Mouse (Mus musculus) midbrain, embryonic 11.5 days (tissue): ENCODE measurements at regions not wholly inside any gene's neighbourhood (a gene's known extent, or its start where the extent isn't known, plus 50 kb on each side); places are given as distances from the start of the nearest gene placed in this dataset.
A peak's percentile ranks its signal among the peaks of the same experiment; 100 is the strongest.
"Not testable (repeated sequence)": the region's sequence is repeated elsewhere in the genome, so short reads cannot be mapped to it uniquely, and the experiment has no call there.

Experiments
- ATAC-seq: fragments of 200-750 bp; cut with Nextera tagmentation; 2 replicates; pipeline ENCODE4 v1.8.0; 2017; ENCODE audit warnings: moderate TSS enrichment, moderate library complexity; ENCODE audit not compliant: low FRiP score
- DNase-seq: peaks from one replicate; pipeline ENCODE4 v3.0.0; 2015; ENCODE audit warnings: low spot score; ENCODE audit errors: missing footprints
- H3K27ac ChIP-seq: fragments of 300-500 bp; sonication (generic); 2 replicates; pipeline ENCODE4 v1.5.1; 2014; ENCODE audit warnings: low read depth, low read length
- H3K27me3 ChIP-seq: fragments of 300-500 bp; sonication (generic); 2 replicates; pipeline ENCODE4 v1.6.1; 2014; ENCODE audit warnings: mild to moderate bottlenecking, low read length, moderate library complexity, mixed read lengths; ENCODE audit not compliant: control insufficient read depth, insufficient read depth
- H3K36me3 ChIP-seq: fragments of 300-500 bp; sonication (generic); 2 replicates; pipeline ENCODE4 v1.6.1; 2014; ENCODE audit warnings: mild to moderate bottlenecking, low read length, moderate library complexity, mixed read lengths; ENCODE audit not compliant: control insufficient read depth, insufficient read depth
- H3K4me1 ChIP-seq: fragments of 300-500 bp; sonication (generic); 2 replicates; pipeline ENCODE4 v1.6.1; 2014; ENCODE audit warnings: low read length; ENCODE audit not compliant: control insufficient read depth, insufficient read depth
- H3K4me2 ChIP-seq: fragments of 300-500 bp; sonication (generic); 2 replicates; pipeline ENCODE4 v1.6.1; 2014; ENCODE audit warnings: mild to moderate bottlenecking, moderate library complexity
- H3K4me3 ChIP-seq: fragments of 300-500 bp; sonication (generic); 2 replicates; pipeline ENCODE4 v1.5.1; 2014; ENCODE audit warnings: low read depth, low read length
- H3K9ac ChIP-seq: fragments of 300-500 bp; sonication (generic); 2 replicates; pipeline ENCODE4 v1.6.1; 2014; ENCODE audit warnings: low read length
- H3K9me3 ChIP-seq: fragments of 300-500 bp; sonication (generic); 2 replicates; pipeline ENCODE4 v1.6.1; 2016; ENCODE audit warnings: low read length; ENCODE audit not compliant: control insufficient read depth
- WGBS: fragments of 180-500 bp; shearing (Covaris S2); extraction: QIAGEN DNeasy Blood & Tissue Kit; methylation state at CpG from one replicate; pipeline ENCODE4 v1.1.7; 2014; 5-methylcytosine and 5-hydroxymethylcytosine counted together

DNA sequence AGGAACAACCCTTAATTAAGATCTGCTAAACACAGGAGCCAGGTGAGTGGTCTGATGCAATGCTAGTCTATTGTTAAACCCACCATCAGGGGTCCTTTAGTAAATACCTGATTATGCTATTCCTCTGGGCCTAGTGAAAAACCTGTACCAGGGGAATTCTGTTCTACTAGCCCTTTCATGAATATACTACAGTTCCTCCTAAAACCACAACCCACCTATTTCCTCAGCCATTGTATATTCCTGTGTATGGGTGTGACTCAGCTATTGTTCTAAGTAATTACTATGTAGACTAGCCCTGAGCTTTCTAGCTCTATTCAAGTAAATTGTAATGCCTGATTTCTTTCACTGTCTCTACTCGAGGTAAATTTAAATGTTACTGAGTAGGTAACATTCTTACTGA lies 57.0 kb upstream of the Egfem1 start:
- not testable (repeated sequence) for H3K4me1 ChIP-seq, H3K4me3 ChIP-seq, H3K27ac ChIP-seq, H3K27me3 ChIP-seq, ATAC-seq, DNase-seq, H3K9ac ChIP-seq, H3K36me3 ChIP-seq, H3K4me2 ChIP-seq, H3K9me3 ChIP-seq
- 55% methylated on average over 1 of the region's 1 CpGs for WGBS

DNA sequence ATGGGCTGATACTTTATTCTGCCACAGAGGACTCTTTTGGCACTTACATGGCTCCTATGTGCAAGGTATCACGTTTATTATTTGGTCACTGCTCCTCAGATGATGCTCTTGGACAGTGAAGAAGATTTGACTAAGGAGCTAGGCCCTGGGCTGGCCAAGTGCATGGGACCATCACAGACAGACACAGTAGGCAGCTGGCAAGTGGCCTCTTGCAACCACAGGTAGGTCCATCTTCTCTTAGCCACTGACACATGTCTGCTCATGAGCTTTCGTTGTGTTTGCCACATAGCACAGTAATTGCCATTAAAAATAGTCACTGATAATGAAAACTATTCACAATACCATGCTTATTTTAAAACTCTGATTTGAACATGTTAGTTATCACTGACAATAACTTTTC lies 54.1 kb upstream of the Egfem1 start:
- ATAC-seq (no peak), DNase-seq (peak; percentile 60)
- Histone ChIP-seq H3K9me3 (no peaks in the 10 kb centered on the region), H3K27ac (no peak overlapping the region), H3K4me1 (no peaks in the 10 kb centered on the region), H3K9ac (no peak overlapping the region), H3K36me3 (no peaks in the 10 kb centered on the region), H3K4me2 (no peak overlapping the region), H3K27me3 (no peaks in the 10 kb centered on the region), H3K4me3 (no peak overlapping the region)
- WGBS, result 89% methylated on average over 2 of the region's 2 CpGs

DNA sequence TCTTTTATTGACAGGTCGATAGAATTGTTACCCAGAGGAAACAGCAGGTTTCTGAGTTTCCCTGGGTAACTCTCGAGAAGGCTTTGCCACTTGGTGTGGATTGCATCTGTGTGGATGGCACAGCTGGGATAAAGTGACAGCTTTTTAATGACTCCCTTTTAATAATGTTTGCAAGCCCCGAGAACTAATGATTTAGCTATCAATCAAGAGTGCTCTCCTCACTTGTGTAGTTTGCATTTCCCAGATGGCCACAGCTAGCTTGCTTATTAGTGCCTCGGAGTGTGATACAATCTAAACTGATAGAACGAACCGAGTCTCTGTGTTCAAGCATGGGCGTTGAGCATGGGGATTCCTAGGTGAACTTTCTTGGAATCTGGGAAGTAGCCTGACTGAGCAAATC lies 51.0 kb upstream of the Egfem1 start:
- Histone ChIP-seq H3K9ac (no peak overlapping the region), H3K36me3 (no peaks in the 10 kb centered on the region), H3K9me3 (no peaks in the 10 kb centered on the region), H3K4me2 (no peak overlapping the region), H3K27me3 (no peaks in the 10 kb centered on the region), H3K27ac (no peak overlapping the region), H3K4me3 (no peak overlapping the region), H3K4me1 (no peaks in the 10 kb centered on the region)
- DNase-seq (peak; percentile 81), ATAC-seq (peak; percentile 64; the same call in 1 of the 2 replicates)
- WGBS, result 70% methylated on average over 7 of the region's 7 CpGs

DNA sequence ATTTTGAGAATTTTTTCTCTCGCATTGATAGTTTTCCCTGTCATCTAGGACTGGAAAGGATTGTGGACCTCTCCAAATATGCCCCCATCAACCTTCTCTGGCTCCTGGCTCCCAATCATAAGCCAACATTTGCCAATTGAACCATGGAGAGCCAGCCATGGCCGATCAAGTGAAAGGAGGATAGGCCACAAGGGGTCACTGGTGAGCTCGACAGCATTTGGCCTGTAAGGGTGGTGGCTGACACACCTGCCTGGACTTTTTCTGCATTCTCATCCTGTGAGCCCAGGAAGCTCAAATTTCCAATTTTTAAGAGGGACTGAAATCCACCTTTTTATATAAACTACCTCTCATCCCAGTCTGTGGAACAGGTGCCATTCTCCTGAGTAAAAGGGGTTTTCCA lies 50.0 kb upstream of the Egfem1 start:
- ATAC-seq (no peak), DNase-seq (peak; percentile 83)
- Histone ChIP-seq H3K9ac (no peak overlapping the region), H3K4me3 (no peak overlapping the region), H3K4me1 (no peaks in the 10 kb centered on the region), H3K27me3 (no peaks in the 10 kb centered on the region), H3K9me3 (no peaks in the 10 kb centered on the region), H3K27ac (no peak overlapping the region), H3K36me3 (no peaks in the 10 kb centered on the region), H3K4me2 (no peak overlapping the region)
- 44% methylated on average over 3 of the region's 3 CpGs for WGBS
